Mouse (Mus musculus) neural tube, embryonic 14.5 days (tissue): ENCODE measurements around the gene Olfr620. TPM values are rescaled to one million over a fixed set of nuclear protein-coding genes. Genes with fewer than 3 reads are reported as not detected.

Experiments
- ATAC-seq: fragments of 200-750 bp; cut with Nextera tagmentation; 2 replicates; pipeline ENCODE4 v1.8.0; 2017; ENCODE audit warnings: low read depth, mild to moderate bottlenecking, moderate TSS enrichment, moderate library complexity
- H3K27ac ChIP-seq: fragments of 300-500 bp; sonication (generic); 2 replicates; pipeline ENCODE4 v1.5.1; 2014; ENCODE audit warnings: low read depth, mild to moderate bottlenecking, control low read depth, low read length, moderate library complexity, mixed read lengths
- H3K27me3 ChIP-seq: fragments of 300-500 bp; sonication (generic); 2 replicates; pipeline ENCODE4 v1.6.1; 2014; ENCODE audit warnings: low read length; ENCODE audit not compliant: control insufficient read depth, insufficient read depth
- H3K36me3 ChIP-seq: fragments of 300-500 bp; sonication (generic); 2 replicates; pipeline ENCODE4 v1.6.1; 2014; ENCODE audit warnings: low read length, mixed read lengths; ENCODE audit not compliant: control insufficient read depth, insufficient read depth
- H3K4me1 ChIP-seq: fragments of 300-500 bp; sonication (generic); 2 replicates; pipeline ENCODE4 v1.6.1; 2014; ENCODE audit warnings: low read length; ENCODE audit not compliant: control insufficient read depth, insufficient read depth
- H3K4me2 ChIP-seq: fragments of 300-500 bp; sonication (generic); 2 replicates; pipeline ENCODE4 v1.6.1; 2014; ENCODE audit warnings: mild to moderate bottlenecking, low read depth, low read length, control low read depth
- H3K4me3 ChIP-seq: fragments of 300-500 bp; sonication (generic); 2 replicates; pipeline ENCODE4 v1.5.1; 2014; ENCODE audit warnings: low read depth, low read length, control low read depth, mixed read lengths
- H3K9ac ChIP-seq: fragments of 300-500 bp; sonication (generic); replicated peaks from 2 replicates; pipeline ENCODE4 v1.6.1; 2014; ENCODE audit warnings: low read depth, mild to moderate bottlenecking, control low read depth, low read length, mixed read lengths
- H3K9me3 ChIP-seq: fragments of 300-500 bp; sonication (generic); 2 replicates; pipeline ENCODE4 v1.6.1; 2016; ENCODE audit warnings: low read length; ENCODE audit not compliant: control insufficient read depth
- WGBS: fragments of 180-500 bp; shearing (Covaris S2); extraction: QIAGEN DNeasy Blood & Tissue Kit; methylation state at CpG from one replicate; pipeline ENCODE4 v1.1.7; 2014; 5-methylcytosine and 5-hydroxymethylcytosine counted together
- microRNA-seq: library from miRNA; unstranded; fragments of <30 nt; microRNA quantifications from one replicate; pipeline ENCODE4, GENCODE M21; 2016
- polyA plus RNA-seq: library from polyadenylated mRNA; unstranded; fragments of >200 nt; fragmentation: Nextera tagmentation; extraction: Ambion mirVana; gene quantifications from 2 replicates; pipeline ENCODE4 v1.2.1, GENCODE M21; 2014

Olfr620 gene
- polyA plus RNA-seq, 1 experiment from 2014 or later, result not detected

DNA sequence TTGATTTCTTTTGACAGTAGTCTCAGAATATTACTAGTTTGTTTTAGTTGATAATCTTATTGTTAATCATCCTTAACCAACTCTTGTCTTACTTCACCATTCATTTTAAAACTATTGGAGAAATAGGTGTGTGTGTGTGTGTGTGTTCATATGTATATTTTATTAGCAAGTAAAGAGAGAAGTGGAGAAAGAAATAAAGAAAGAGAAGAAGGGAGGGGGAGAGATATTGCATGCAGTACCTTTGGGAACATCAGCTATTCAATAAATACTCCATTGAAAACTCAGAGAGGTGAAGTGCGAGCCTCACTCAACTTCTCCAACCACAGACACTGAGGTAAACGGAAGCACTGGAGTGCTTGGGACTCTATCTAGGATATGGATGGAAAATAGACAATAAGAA, 56.6 kb downstream of the Olfr620 start, which contains the start of gene Olfr615:
Gene Olfr615, plus strand, starts transcription at position 301 of the 400 bp plus-strand sequence.
- whole genome bisulfite sequencing, result 88% methylated on average over 2 of the region's 2 CpGs
- no peaks in the 10 kb centered on the region for H3K36me3 ChIP-seq
- ATAC-seq, result no peak
- H3K4me3 ChIP-seq, result no peak within 1 kb of the TSS
- H3K27me3 ChIP-seq, result no peaks in the 10 kb centered on the region
- H3K4me2 ChIP-seq, result no peak within 1 kb of the TSS
- H3K9ac ChIP-seq, result no peak within 1 kb of the TSS
- no peaks in the 10 kb centered on the region for H3K4me1 ChIP-seq
- no peaks in the 10 kb centered on the region for H3K9me3 ChIP-seq
- no peak within 1 kb of the TSS for H3K27ac ChIP-seq

Small RNA genes within 50 kb of the gene (microRNA-seq; reads per million reads assigned to microRNA genes)
- not detected for gene Gm26506

Other genes with a start within 250 kb of the Olfr620 start
- gene Olfr601, start 249.9 kb downstream of the Olfr620 start, polyA plus RNA-seq, result not detected in 2 replicates
- not detected in 2 replicates for gene Olfr603, start 226.4 kb downstream of the Olfr620 start, polyA plus RNA-seq
- gene Usp17lc, start 197.5 kb downstream of the Olfr620 start, polyA plus RNA-seq, result not detected in 2 replicates
- not detected in 2 replicates for gene Olfr605, start 167.1 kb downstream of the Olfr620 start, polyA plus RNA-seq
- not detected in 2 replicates for gene Olfr606, start 163.5 kb downstream of the Olfr620 start, polyA plus RNA-seq
- gene Olfr607, start 148.4 kb downstream of the Olfr620 start, polyA plus RNA-seq, result not detected in 2 replicates
- gene Olfr608, start 142.7 kb downstream of the Olfr620 start, polyA plus RNA-seq, result not detected in 2 replicates
- not detected in 2 replicates for gene Olfr609, start 114.5 kb downstream of the Olfr620 start, polyA plus RNA-seq
- not detected in 2 replicates for gene Olfr610, start 100.4 kb downstream of the Olfr620 start, polyA plus RNA-seq
- gene Olfr611, start 91.7 kb downstream of the Olfr620 start, polyA plus RNA-seq, result not detected in 2 replicates
- gene Olfr612, start 69.8 kb downstream of the Olfr620 start, polyA plus RNA-seq, result not detected in 2 replicates
- gene Olfr613, start 64.5 kb downstream of the Olfr620 start, polyA plus RNA-seq, result not detected in 2 replicates
- not detected in 2 replicates for gene Olfr615, start 56.5 kb downstream of the Olfr620 start, polyA plus RNA-seq
- not detected in 2 replicates for gene Olfr616, start 43.4 kb downstream of the Olfr620 start, polyA plus RNA-seq
- not detected in 2 replicates for gene Olfr617, start 39.5 kb downstream of the Olfr620 start, polyA plus RNA-seq
- not detected in 2 replicates for gene Olfr618, start 22.4 kb downstream of the Olfr620 start, polyA plus RNA-seq
- not detected in 2 replicates for gene Olfr619, start 12.0 kb downstream of the Olfr620 start, polyA plus RNA-seq
- not detected in 2 replicates for gene Olfr622, start 30.2 kb upstream of the Olfr620 start, polyA plus RNA-seq
- not detected in 2 replicates for gene Olfr623, start 51.2 kb upstream of the Olfr620 start, polyA plus RNA-seq
- not detected in 2 replicates for gene Olfr624, start 58.7 kb upstream of the Olfr620 start, polyA plus RNA-seq
- not detected in 2 replicates for gene Olfr625-ps1, start 70.2 kb upstream of the Olfr620 start, polyA plus RNA-seq
- gene Olfr243, start 102.1 kb upstream of the Olfr620 start, polyA plus RNA-seq, result not detected in 2 replicates
- gene Olfr628, start 117.8 kb upstream of the Olfr620 start, polyA plus RNA-seq, result not detected in 2 replicates
- gene Olfr629, start 132.4 kb upstream of the Olfr620 start, polyA plus RNA-seq, result not detected in 2 replicates
- gene Olfr630, start 144.8 kb upstream of the Olfr620 start, polyA plus RNA-seq, result not detected in 2 replicates
- gene Olfr69, start 159.1 kb upstream of the Olfr620 start, polyA plus RNA-seq, result not detected in 2 replicates
- gene Olfr68, start 167.2 kb upstream of the Olfr620 start, polyA plus RNA-seq, result not detected in 2 replicates
- not detected in 2 replicates for gene Olfr67, start 179.3 kb upstream of the Olfr620 start, polyA plus RNA-seq
- gene Hbb-bt, start 201.5 kb upstream of the Olfr620 start, polyA plus RNA-seq, result 1,217 and 1,461 TPM in 2 replicates
- 2,922 and 4,105 TPM in 2 replicates for gene Hbb-bs, start 215.6 kb upstream of the Olfr620 start, polyA plus RNA-seq
- not detected in 2 replicates for gene Hbb-bh2, start 228.0 kb upstream of the Olfr620 start, polyA plus RNA-seq
- gene Hbb-bh1, start 230.6 kb upstream of the Olfr620 start, polyA plus RNA-seq, result 1.5 and 5.1 TPM in 2 replicates
- gene Hbb-y, start 240.7 kb upstream of the Olfr620 start, polyA plus RNA-seq, result 261 and 1,449 TPM in 2 replicates